Mouse (Mus musculus) cerebellum, adult 2 months (tissue): ENCODE measurements at regions not wholly inside any gene's neighbourhood (a gene's known extent, or its start where the extent isn't known, plus 50 kb on each side); places are given as distances from the start of the nearest gene placed in this dataset.

ENCODE experiments used
- CTCF ChIP-seq: fragments of 200-500 bp; IDR thresholded peaks from 2 replicates; pipeline ENCODE4 v1.5.1; 2011; ENCODE audit warnings: low read depth, mild to moderate bottlenecking, control low read depth, low read length, moderate library complexity, borderline replicate concordance; ENCODE audit not compliant: insufficient read depth
- POLR2A ChIP-seq: fragments of 200-500 bp; IDR thresholded peaks from 2 replicates; pipeline ENCODE4 v1.6.1; 2011; ENCODE audit warnings: low read length, control low read depth, borderline replicate concordance; ENCODE audit not compliant: insufficient read depth

DNA sequence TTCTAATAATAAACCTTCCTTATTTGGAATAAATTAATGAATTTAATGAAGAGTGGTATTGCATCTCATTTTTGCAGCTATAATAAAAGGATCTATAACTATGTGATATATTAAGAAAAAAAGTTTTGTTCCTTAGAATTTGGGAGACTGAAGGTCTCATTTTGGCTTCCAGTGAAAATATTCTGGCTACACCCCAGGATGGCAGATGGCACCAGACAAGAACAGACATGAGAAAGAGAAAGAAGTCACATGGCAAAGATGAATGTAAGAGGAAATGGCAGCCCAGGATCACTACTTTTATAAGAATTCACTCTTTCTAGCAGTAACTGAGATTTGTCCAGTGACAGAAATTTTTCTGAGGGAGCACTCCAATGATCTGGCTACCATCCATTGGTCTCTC, 209.1 kb upstream of the Hs3st1 start:
- TF ChIP-seq CTCF: no peak
- TF ChIP-seq POLR2A: no peak
